Mouse (Mus musculus) brain, embryonic 14.5 days (tissue): Measurements from ENCODE around the gene Syngr4.

Experiments used
- CTCF ChIP-seq: fragments of 200-500 bp; IDR thresholded peaks from 2 replicates; pipeline ENCODE4 v1.5.1; 2012; ENCODE audit warnings: inconsistent platforms, mild to moderate bottlenecking, moderate library complexity, borderline replicate concordance; ENCODE audit not compliant: insufficient read depth, insufficient read length; ENCODE audit errors: extremely low read depth
- POLR2A ChIP-seq: fragments of 200-500 bp; IDR thresholded peaks from 2 replicates; pipeline ENCODE4 v1.6.1; 2012; ENCODE audit warnings: mild to moderate bottlenecking, inconsistent platforms, borderline replicate concordance; ENCODE audit not compliant: poor library complexity, insufficient read depth, insufficient read length, severe bottlenecking; ENCODE audit errors: extremely low read depth

- no peak for TF ChIP-seq CTCF
- TF ChIP-seq POLR2A = peak; percentile 80
Measured at GRCm38 (mm10) chr7:45865925-45866910, 30.3 kb downstream of the Syngr4 start.
